Mouse (Mus musculus) liver, embryonic 14.5 days (tissue): ENCODE results near the gene 4933430I17Rik. TPM values are rescaled to one million over a fixed set of nuclear protein-coding genes. Genes with fewer than 3 reads are reported as not detected.
A peak's percentile ranks its signal among the peaks of the same experiment; 100 is the strongest.

ENCODE experiments used
- ATAC-seq: fragments of 200-750 bp; cut with Nextera tagmentation; 2 replicates; pipeline ENCODE4 v1.8.0; 2017; ENCODE audit warnings: moderate number of reproducible peaks, mild to moderate bottlenecking, moderate library complexity; ENCODE audit not compliant: insufficient read depth
- DNase-seq, 3 experiments: peaks; one replicate each; pipeline ENCODE4 v3.0.0-alpha.2; 2012 to 2013; ENCODE audit warnings: low read depth in 3 of 3, low spot score in 3 of 3
- H3K27ac ChIP-seq: fragments of 300-500 bp; sonication (generic); 2 replicates; pipeline ENCODE4 v1.5.1; 2014; ENCODE audit warnings: moderate library complexity, mild to moderate bottlenecking, control low read depth, inconsistent platforms
- H3K27me3 ChIP-seq: fragments of 300-500 bp; sonication (generic); 2 replicates; pipeline ENCODE4 v1.6.1; 2014; ENCODE audit warnings: mild to moderate bottlenecking, low read length, moderate library complexity; ENCODE audit not compliant: control insufficient read depth, insufficient read depth
- H3K36me3 ChIP-seq: fragments of 300-500 bp; sonication (generic); replicated peaks from 2 replicates; pipeline ENCODE4 v1.6.1; 2014; ENCODE audit warnings: low read depth; ENCODE audit not compliant: control insufficient read depth, insufficient read depth
- H3K4me1 ChIP-seq, 2 experiments: fragments of 200-500 bp in 1 of 2; fragments of 300-500 bp in 1 of 2; sonication (generic) in 1 of 2; replicated peaks; 2 replicates each; pipeline ENCODE4 v1.6.1; 2012 to 2014; ENCODE audit warnings: antibody characterized with exemption in 1 of 2, inconsistent platforms in 1 of 2, low read length in 1 of 2; ENCODE audit not compliant: control insufficient read depth in 2 of 2, insufficient read depth in 2 of 2
- H3K4me2 ChIP-seq: fragments of 300-500 bp; sonication (generic); 2 replicates; pipeline ENCODE4 v1.6.1; 2014; ENCODE audit warnings: low read depth, mild to moderate bottlenecking, control low read depth, moderate library complexity
- H3K4me3 ChIP-seq, 2 experiments: fragments of 200-500 bp in 1 of 2; fragments of 300-500 bp in 1 of 2; sonication (generic) in 1 of 2; 2 replicates each; pipeline ENCODE4 v1.5.1; 2012 to 2014; ENCODE audit warnings: low read depth in 2 of 2, low read length in 2 of 2, mild to moderate bottlenecking in 2 of 2, control low read depth in 1 of 2, inconsistent platforms in 1 of 2, moderate library complexity in 1 of 2; ENCODE audit not compliant: insufficient read depth in 1 of 2
- H3K9ac ChIP-seq: fragments of 300-500 bp; sonication (generic); replicated peaks from 2 replicates; pipeline ENCODE4 v1.6.1; 2014; ENCODE audit warnings: mild to moderate bottlenecking, control low read depth, moderate library complexity
- H3K9me3 ChIP-seq: fragments of 300-500 bp; sonication (generic); 2 replicates; pipeline ENCODE4 v1.6.1; 2016; ENCODE audit warnings: low read length, mixed read lengths; ENCODE audit not compliant: control insufficient read depth
- CTCF ChIP-seq: IDR thresholded peaks from 2 replicates; pipeline ENCODE4 v1.5.1; 2016; ENCODE audit warnings: antibody characterized with exemption, low read depth, control low read depth
- EP300 ChIP-seq: IDR thresholded peaks from 2 replicates; pipeline ENCODE4 v1.6.1; 2016; ENCODE audit warnings: antibody characterized with exemption, low read depth
- WGBS: fragments of 180-500 bp; shearing (Covaris S2); extraction: QIAGEN DNeasy Blood & Tissue Kit; methylation state at CpG from one replicate; pipeline ENCODE4 v1.1.7; 2014; ENCODE audit not compliant: insufficient replicate concordance; 5-methylcytosine and 5-hydroxymethylcytosine counted together
- polyA plus RNA-seq, 2 experiments: library from polyadenylated mRNA; depleted of rRNA in 1 of 2; stranded (reverse) in 1 of 2; unstranded in 1 of 2; fragments of >200 nt; fragmentation: Nextera tagmentation in 1 of 2; extraction: Ambion mirVana in 1 of 2; gene quantifications; 2 replicates each; pipeline versions ENCODE4 v1.2.1 to v1.2.3; 2012 to 2014

4933430I17Rik gene
- polyA plus RNA-seq, 2 experiments, result 0.12 to 0.20 TPM

- WGBS, result 53% methylated on average over 5 of the region's 5 CpGs
- H3K36me3 ChIP-seq, result no peaks in the 10 kb centered on the region
- H3K9me3 ChIP-seq, result no peaks in the 10 kb centered on the region
- TF ChIP-seq CTCF, result no peak
- TF ChIP-seq EP300, result no peak
- H3K27me3 ChIP-seq, result no peaks in the 10 kb centered on the region
- no peak overlapping the region for H3K4me2 ChIP-seq
- no peak overlapping the region for H3K9ac ChIP-seq
- H3K4me1 ChIP-seq, result no peaks in the 10 kb centered on the region
- H3K27ac ChIP-seq, result no peak overlapping the region
- DNase-seq (no peak), ATAC-seq (no peak)
- H3K4me3 ChIP-seq, result no peak overlapping the region
Observed at GRCm38 (mm10) chr4:62570029-62570428, 44.9 kb downstream of the 4933430I17Rik start.

GRCm38 (mm10) chr4:62582365-62583264 is 57.4 kb downstream of the 4933430I17Rik start:
- TF ChIP-seq EP300, result no peak
- no peak for TF ChIP-seq CTCF
- H3K4me2 ChIP-seq, result peak overlapping the region; percentile 51
- DNase-seq, result no peak
- ATAC-seq, result no peak
- H3K27me3 ChIP-seq, result peaks cover 13% of the 10 kb centered on the region
- H3K27ac ChIP-seq, result no peak overlapping the region
- H3K9me3 ChIP-seq, result no peaks in the 10 kb centered on the region
- H3K4me1 ChIP-seq, result no peaks in the 10 kb centered on the region
- H3K4me3 ChIP-seq, result no peak overlapping the region
- H3K36me3 ChIP-seq, result no peaks in the 10 kb centered on the region
- WGBS, result 25% methylated on average over 18 of the region's 18 CpGs
- no peak overlapping the region for H3K9ac ChIP-seq

- ATAC-seq, result peak; percentile 43; the same call in 1 of the 2 replicates
- no peak overlapping the region for H3K9ac ChIP-seq
Observed at GRCm38 (mm10) chr4:62583265-62584092, 58.3 kb downstream of the 4933430I17Rik start.

GRCm38 (mm10) chr4:62587067-62587466 is 61.9 kb downstream of the 4933430I17Rik start:
- no peak overlapping the region for H3K9ac ChIP-seq

More at GRCm38 (mm10) chr4:62583265-62584092, 58.3 kb downstream of the 4933430I17Rik start:
- Histone ChIP-seq H3K36me3 (no peaks in the 10 kb centered on the region), H3K9me3 (no peaks in the 10 kb centered on the region), H3K27me3 (peaks cover 13% of the 10 kb centered on the region), H3K4me3 (peak overlapping the region; percentile 23 to 40), H3K27ac (no peak overlapping the region), H3K4me1 (no peaks in the 10 kb centered on the region), H3K4me2 (peak overlapping the region; percentile 51)
- TF ChIP-seq EP300, result no peak
- TF ChIP-seq CTCF, result 0 out of 2 replicates have a peak, but pooled peaks have one; percentile 2
- WGBS, result 5% methylated on average over 42 of the region's 42 CpGs
- DNase-seq, result no peak

More at GRCm38 (mm10) chr4:62587067-62587466, 61.9 kb downstream of the 4933430I17Rik start:
- 57% methylated on average over 8 of the region's 8 CpGs for WGBS
- H3K4me1 ChIP-seq, result peaks cover 0 to 4% of the 10 kb centered on the region in 2 experiments; a peak in 2 of 4 replicates
- no peak overlapping the region for H3K4me3 ChIP-seq
- TF ChIP-seq EP300, result no peak
- no peak for TF ChIP-seq CTCF
- peaks cover 13% of the 10 kb centered on the region for H3K27me3 ChIP-seq
- H3K36me3 ChIP-seq, result no peaks in the 10 kb centered on the region
- no peak overlapping the region for H3K27ac ChIP-seq
- H3K9me3 ChIP-seq, result no peaks in the 10 kb centered on the region
- ATAC-seq, result no peak
- H3K4me2 ChIP-seq, result no peak overlapping the region
- no peak for DNase-seq
